Mouse (Mus musculus) T-cell, adult 2 months (primary cell): Measurements from ENCODE around the gene Mafg.
"Not testable (repeated sequence)": the region's sequence is repeated elsewhere in the genome, so short reads cannot be mapped to it uniquely, and the experiment has no call there.

Experiments used
- DNase-seq: peaks from one replicate; pipeline ENCODE4 v3.0.0; 2022; ENCODE audit warnings: low spot score

Mafg gene

DNA sequence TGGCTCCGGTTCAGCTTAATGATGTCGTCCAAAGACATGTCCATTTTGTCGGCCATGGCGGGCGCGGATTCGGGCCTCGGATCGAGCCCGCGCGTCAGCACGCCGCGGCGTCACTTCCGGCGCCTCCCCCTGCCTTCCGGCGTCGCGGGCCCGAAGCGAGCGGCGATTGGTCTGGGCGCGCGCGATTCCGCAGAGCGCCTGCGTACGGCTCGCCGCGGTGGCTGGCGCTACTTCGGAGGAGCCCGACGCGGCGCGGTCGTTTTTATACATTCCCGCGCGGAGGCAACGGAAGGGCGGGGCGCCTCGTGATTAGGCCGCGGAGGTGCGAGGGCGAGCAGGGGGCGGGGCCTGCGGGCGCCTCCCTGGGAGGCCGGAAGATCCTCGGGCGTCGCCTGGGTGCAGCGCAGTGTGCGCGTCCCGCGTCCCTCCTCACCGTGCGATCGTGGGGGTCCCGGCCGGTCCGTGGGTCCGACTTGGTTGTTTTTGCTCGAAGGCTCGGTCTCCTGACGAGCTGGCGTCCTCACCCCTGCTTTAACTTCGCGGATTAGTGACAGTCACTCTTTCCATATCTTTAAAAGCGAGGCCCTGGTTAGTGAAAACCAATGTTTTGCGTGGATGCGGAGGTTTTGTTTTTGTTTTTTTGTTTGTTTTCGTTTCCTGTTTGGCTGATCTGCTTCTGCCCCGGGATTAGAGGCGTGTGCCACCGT, 35.0 kb downstream of the Mafg start, which contains the start of the genes Alyref and Anapc11:
Gene Alyref (minus strand): TSS at position 83 of the 707 bp plus-strand sequence.
Gene Anapc11 (plus strand): TSS at position 139 of the 707 bp plus-strand sequence.
- peak; percentile 95 for DNase-seq

DNA sequence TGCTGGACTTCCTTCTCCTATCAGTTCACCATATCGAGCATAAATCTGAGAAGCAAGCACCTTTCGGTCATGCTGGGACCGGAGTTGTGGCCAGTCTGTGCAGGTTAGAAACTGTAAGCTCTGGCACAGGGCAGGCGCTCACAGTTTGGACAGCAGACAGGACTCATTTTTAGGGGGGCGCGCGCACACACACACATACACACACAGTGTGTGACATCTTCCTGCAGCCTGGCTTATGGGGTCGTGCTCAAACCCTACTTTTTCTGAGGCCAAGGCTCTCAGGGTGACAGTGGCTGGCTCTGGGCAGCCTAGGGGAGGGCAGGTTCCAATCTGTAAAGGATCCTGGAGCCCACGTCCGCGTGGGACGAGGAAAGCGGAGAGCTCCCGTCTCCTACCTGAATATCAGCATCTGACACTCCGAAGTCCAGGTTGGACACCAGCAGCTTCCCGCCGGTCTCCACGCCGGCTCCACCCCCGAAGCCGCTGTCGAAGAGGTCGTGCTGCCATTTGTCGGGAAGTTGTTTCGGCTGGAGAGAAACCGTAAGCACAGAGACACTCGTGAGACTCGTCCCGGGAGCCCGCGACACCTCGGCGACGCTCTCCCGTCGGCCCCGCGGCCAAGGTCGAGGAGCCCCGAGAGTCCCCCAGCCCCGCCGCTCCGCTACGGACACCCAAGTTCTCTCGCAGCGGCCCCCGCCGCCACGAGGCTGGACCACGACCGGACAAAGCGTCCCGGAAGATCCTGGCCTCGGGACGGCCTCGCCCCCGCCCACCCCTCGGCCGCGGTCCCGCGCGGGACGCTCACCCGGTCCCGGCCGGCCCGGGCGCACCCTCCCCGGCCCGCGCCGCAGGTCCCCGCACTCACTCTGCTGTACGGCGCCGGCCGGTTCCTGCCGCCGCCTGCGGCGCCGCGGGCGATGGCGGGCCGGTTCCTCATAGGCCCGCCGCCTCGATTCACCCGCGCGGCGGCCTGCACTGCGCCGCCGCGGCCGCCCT, 35.9 kb downstream of the Mafg start:
- DNase-seq: no peak

DNA sequence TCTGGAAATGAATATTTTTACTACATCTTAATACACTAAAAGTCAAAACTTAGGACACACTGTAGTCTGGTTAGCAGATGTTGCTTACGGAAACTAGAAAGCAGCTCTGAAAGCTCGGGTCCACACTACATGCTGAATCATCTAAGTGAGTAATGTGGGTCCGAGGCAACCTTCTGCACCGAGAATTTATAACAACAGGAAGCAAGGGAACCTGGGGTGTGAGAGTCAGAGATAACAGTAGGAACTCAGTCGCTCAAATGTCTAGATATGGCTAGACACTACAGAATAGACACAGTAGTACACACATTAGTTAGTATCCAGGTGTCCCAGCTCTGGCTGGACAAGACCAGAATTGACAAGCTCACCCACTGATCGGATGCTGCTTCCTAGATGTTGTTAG, 44.9 kb downstream of the Mafg start:
- no peak for DNase-seq

DNA sequence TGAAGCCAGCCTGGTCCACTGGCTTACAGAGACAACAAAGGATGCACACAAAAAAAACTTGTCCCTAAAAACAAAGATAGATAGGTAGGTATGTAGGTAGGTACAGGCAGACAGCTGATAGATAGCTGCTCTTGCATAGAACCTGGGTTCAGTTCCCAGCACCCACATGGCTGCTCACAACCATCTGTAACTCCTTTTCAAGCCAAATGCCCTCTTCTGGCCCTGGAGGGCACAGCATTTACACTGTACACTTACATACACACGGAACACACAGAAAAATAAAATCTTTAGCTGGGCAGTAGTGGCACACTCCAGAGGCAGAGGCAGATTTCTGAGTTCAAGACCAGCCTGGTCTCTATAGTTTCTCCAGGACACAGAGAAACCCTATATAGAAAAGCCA, 49.5 kb downstream of the Mafg start:
- no peak for DNase-seq

DNA sequence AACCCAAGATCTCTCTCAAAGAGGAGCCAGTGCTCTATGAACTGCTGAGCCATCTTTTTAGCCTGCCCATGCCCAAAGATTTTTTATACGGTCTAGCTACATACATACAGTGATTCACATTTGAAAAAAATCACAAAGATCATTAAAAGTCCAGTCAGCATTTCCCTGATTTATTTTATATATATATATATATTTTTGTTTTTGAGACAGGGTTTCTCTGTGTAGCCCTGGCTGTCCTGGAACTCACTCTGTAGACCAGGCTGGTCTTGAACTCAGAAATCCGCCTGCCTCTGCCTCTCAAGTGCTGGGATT, 50.5 kb downstream of the Mafg start:
- DNase-seq: not testable (repeated sequence)

DNA sequence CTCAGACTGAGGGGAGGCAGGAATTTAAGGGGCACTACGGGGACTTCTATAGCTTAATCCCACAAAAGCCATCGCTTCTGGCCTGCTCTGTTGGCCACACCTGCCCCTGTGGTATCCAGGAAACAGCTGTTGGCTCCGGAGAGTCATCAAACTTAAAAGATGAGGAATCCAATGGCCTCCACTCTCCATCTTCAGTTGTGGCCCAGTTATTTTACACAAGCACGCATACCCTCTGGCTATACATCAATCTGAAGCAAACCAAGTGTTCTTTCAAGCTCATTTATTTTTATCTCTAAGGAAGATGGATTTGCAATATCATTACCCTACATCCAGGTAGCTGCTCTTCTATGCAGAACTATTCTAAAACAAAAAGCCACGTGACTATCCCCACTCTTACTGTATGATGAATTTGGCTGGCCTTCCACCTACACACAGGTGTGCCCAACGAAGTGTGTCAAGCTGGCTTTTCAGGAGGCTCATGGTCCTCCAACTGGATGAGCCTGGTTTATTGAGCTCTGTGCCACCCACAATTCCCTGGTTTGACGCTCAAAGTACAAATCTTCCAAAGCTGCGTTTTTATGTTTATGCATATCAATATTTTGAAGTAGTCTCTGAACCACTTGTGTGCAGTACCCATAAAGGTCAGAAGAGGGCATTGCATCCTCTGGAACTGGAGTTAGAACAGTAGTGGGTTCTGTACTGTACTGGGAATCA, 51.0 kb downstream of the Mafg start:
- peak; percentile 60 for DNase-seq

DNA sequence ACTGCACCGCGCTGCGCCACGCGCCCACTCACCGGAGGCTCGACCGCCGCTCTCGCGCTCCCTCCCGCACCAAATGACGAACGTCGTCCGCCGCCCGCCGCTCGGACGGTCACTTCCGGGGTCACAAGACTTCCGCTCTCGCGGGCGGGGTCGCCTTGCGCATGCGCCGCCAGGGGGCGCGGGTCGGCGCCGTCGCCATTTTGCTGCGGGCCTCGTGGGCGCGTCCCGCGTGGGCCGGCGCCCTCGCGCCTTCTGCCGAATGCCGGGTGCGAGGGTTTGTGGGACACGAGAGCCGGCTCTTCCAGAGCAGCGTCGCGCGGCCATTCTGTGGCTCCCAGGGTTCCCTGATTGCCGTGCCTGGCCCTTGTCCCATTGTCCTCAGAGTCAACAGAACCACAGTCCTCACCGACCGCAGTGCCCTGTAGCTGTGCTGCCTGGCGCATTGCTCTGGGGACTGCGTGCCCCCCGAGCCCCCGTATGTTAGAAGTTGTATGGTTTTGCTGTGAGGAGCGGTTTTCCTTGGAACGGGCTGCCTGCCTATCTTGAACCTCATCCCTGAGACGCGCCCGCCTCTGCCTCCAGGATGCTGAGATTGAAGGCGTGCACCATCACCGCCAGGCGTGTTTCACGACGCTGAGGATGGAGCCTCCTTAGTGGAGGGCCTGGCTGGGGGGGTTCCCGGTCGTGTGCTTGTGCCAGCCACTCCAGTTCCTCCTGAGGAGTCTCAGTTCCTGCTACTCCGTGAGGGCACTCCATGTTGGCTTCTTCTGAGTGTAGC, 51.7 kb downstream of the Mafg start, which contains the start of gene Arhgdia:
Gene Arhgdia (minus strand): TSS at position 135 of the 778 bp plus-strand sequence.
- DNase-seq: peak; percentile 86

DNA sequence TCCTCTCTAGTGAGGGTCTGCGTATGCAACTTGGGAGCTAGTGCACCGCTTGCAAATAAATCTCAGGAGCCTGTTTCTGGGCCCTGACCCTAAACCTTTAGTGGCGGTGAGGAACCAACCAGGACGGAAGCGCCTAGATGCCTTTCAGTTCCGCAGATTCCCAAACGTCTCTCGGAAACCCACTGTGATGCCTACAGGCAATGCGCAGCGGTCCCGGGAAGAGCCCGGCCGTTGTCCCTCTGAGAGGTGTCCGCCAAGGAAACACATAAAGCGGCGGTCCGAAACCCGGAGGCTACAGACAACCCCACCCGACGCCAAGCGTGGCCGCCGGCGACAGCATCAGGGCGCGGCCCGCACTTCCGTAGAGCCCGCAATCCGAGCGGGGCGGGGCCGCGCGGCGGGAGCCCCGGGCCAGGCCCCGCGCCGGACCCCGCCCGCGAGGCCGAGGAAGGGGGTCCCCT, 52.5 kb downstream of the Mafg start:
- DNase-seq: no peak

DNA sequence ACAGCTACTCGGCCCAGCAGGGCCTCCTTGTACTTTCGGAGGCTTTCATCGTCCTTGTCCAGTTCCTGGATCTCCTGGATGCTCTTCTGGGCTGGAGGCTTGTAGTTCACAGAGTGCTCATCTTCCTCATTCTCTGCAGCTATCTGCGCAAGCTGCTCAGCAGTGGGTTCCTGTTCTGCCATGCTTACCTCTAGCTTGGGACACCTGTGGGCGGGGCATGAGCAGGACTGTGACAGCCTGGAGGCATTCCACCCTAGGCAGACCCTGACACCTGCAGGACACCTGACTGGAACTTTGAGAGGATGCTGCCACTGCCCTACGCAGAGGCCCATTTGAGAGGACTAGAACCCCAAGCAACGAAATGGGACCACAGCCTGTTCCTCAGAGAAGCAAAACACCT, 53.2 kb downstream of the Mafg start:
- DNase-seq: no peak

DNA sequence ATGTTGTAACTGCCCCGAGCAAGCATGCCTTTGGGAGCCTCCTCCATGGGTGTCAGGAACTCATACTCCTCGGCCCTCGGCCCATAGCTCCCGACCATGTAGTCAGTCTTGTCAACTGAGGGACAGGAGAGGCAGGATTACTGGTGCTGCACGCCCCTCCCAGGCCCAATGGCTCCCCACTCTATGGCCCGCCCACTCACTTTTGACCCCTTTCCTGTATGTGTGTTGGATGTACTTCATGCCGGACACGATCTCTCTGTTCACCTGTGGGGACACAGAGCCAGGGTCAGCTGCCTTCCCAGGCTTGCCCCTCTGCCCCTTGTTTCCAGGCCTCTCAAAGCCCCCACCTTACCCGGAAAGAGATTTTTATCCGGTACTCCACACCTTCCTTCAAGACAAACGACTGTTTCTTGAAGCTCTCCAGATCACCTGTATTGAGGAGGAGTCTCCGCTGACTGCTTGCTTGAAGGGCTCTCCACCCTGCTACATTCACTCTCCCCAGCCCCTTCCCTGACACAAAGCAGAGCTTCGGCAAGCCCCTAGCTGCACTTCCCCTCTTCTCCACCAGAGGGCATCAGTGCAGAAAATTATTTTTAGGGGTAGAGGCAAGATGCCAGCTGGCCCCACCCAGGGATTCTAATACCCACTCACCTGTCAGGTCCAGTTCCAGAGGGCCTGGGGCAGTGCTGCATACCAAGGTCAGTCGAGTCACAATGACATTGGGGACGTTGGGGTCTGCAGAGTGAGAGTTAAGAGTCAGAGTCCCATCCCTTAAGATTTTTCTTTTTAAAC, 53.9 kb downstream of the Mafg start:
- DNase-seq: peak; percentile 77

DNA sequence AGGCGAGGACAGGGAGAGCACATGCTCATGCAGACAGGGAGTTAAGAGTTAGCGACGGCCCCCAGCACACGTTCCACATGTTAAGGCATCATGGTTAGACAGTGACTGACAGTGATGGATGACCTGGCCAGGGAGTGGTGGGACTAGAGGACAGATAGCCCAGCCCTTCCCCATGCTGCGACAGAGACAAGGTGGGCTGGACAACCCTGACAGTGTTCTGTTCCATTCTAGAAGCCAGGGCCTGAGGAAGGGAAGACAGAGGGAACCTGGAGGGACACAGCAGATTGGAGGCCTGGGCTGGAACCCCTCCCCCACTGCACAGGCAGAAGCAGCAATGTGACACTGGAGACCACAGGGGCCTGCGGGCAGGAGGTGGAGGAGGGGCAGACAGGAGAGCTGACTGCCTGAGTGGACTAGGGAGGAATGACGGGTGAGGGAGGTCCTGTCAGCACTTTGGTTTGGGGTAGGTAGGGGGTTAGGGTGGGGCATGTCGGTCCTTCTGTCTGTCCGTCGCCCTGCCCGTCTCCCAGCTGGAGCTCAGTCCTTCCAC, 54.6 kb downstream of the Mafg start:
- no peak for DNase-seq

DNA sequence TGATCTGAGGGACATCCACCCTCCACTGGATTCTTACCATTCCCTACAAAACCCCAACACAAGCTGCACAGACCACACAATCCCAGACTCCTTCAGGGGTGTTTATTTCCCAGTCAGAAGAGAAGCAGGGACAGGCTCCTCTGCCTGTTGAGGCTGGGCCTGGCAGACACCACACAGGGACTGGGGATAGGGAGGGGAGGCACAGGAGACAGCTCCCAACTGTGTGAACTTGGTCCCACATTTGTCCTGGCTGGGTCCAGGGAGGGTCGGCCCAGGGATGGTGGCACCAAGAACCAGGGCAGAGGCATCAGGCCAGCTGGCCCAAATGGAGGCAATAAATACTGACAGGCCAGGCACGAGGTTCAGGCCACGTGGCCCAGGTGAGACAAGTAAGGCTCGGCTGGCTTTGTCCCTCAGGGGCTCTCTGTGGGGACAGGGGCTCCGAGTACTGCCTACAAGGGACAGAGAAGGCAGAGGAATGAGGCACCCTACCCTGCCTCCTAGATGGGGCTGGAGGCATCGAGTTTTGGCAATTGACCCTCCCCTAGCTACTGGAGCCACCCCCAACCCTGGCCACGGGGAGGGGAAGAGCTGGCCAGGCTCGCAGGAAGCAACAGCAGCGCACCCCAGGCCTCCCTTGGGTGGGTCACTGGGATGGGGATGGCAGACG, 55.2 kb downstream of the Mafg start:
- DNase-seq: no peak

DNA sequence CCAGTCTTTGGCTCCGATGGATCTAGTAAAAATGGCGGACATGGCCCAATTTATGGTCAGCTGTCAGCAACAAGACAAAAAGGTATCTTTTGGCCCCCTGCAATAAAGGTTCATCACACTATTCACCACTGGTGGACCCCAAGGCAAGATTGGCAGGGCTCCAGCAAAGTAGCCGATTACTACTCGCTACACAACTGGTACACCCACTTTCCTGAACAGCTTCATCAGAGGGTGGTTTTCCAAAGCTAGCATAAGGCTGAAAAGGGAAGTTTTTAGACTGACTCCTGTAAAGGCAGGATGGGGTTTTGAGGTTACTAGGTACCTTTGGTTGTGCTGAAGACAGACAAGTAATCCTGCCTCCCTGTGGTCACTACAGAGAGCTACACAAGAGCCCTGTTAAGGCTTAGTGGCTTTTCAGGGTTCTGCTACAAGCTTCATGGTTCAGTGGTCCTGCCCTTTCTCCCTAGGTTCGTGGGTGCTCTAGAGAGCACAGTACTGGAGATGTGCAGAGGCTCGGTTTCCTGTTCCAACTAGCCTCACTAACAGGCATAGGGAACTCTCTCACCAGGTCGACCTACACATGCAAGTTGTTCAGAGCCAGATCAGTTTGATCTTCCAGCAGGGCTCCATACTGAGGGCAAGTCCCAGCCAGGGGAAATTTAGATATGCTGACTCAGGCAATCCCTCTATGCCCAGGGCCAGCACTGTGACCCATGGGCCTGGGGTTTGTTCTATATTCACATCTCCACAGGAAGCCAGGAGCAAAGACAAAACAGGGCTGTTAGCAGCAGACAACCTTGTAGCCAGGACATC, 56.0 kb downstream of the Mafg start:
- DNase-seq: peak; percentile 55

DNA sequence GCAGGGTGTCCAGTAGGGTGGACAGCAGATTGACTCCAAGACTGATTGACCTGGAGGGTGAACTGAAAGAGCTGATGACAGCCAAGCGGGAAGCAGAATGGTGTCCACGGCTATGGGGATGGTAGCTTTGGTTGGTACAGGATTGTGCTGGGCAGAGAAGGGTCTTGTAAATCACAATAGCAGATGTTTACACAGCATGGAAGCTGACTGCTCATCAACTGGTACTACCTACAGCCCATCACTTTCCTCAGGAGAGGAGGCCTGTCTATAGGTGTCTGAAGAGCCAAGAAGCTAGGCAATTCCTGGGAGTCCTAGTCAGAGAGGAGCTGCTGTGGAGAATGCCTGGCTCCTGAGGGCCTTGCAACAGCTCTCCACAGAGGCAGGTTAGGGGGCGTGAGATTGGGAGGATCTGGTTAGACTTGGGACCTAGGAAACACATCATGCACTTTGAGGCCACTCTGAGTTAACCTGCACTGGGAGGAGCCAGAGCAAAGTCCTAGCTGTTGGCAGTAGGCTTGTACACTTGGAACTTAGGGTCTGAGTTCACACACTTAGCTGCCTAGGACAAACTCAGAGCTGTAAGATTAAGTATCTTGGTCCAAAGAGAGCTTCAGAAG, 56.9 kb downstream of the Mafg start:
- DNase-seq: no peak

DNA sequence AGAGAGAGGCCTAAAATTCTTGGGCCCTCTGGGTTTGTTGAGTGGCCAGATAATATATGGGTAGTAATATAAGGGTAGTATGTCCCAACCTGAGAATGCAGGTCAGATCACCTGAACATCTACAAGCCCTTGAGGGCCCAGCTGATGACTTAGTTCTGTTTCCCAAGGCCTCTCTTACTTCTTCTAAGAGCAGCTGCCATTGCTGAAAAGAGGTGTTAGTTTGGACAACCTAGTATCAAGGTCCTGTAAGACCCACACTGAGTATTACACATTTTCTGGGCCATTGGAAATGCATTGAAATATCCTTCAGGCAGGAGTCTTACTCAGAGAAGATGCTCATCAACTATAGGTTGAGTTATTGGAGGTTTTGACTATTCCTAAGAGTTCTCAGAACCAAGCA, 57.5 kb downstream of the Mafg start:
- no peak for DNase-seq
